Mouse (Mus musculus) heart, adult 2 months (tissue): Measurements from ENCODE around the gene Arsa.

Experiments used
- CTCF ChIP-seq: fragments of 200-600 bp; IDR thresholded peaks from 2 replicates; pipeline ENCODE4 v1.8.1; 2022; ENCODE audit warnings: antibody characterized with exemption, mild to moderate bottlenecking, moderate library complexity
- EP300 ChIP-seq: fragments of 200-500 bp; IDR thresholded peaks from 2 replicates; pipeline ENCODE4 v1.6.1; 2011; ENCODE audit warnings: low read depth, low read length, control low read depth; ENCODE audit not compliant: insufficient read depth
- POLR2A ChIP-seq: fragments of 200-500 bp; IDR thresholded peaks from 2 replicates; pipeline ENCODE4 v1.6.1; 2011; ENCODE audit warnings: mild to moderate bottlenecking, low read depth, low read length, control low read depth; ENCODE audit not compliant: insufficient read depth

DNA sequence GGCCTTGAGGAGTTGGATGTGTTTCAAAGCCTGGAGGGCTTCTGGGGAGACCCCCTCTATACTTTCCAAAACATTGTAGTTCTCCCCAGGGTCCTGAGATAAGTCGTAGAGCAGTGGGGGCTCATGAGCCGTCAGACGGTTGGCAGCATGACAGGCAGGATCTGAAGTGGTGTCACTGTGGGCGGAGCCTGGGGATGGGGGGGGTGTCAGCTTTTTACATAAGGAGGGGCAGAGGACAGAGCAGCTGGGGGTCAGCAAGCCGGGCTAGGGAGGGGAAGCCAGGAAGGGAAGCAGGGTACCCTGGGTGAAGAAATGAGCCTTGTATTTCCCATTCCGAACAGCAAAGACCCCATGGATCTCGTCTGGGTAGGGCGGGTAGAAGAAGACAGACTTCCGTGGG, 3.9 kb downstream of the Arsa start:
- TF ChIP-seq CTCF (no peak), POLR2A (no peak), EP300 (no peak)
